Mouse (Mus musculus): ENCODE results near the gene Zcchc3.
"Not testable (repeated sequence)": the region's sequence is repeated elsewhere in the genome, so short reads cannot be mapped to it uniquely, and the experiment has no call there.

Gene Zcchc3

GRCm38 (mm10) chr2:152414591-152415165 lies at the start of gene Zcchc3:
TSS of gene Zcchc3 (minus strand) at chr2:152415027.
- peak; percentile 93 to 94 for DNase-seq

- DNase-seq: no peak
These were observed 44.4 kb upstream of the Zcchc3 start for GRCm38 (mm10) chr2:152459241-152459640.

DNA sequence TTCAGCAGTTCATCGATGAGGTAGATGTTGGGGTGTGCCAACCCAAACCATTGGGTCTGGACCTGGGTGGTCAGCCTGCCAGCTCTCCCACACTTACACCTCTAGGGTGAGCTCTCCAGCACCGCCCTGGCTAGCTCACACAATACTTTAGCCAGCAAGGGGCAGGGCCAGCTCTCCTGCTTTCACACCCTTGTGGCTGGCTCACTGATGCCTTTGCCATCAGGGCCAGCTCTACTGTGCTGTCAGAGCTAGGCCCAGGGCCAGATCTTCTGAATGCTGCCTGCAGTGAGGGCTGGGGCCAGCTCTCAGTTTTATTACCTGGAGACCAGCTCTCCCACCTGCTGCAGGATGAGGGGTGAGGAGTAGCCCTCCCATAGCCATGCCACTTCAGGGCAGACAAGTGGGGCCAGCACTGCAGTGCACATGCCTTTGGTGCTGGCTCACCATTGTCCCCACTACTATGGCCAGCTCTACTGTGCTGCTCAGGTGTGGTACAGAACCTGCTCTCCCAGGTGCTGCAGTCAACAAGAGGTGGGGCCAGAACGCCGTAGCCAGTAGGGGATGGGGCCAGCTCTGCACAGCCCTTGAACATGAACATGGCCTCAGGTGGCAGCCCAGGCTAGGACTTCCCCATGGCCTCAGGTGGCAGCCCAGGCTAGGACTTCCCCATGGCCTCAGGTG lies 37.4 kb upstream of the Zcchc3 start:
- DNase-seq: peak; percentile 66 to 76

GRCm38 (mm10) chr2:152450241-152450640 lies 35.4 kb upstream of the Zcchc3 start:
- DNase-seq: peak; percentile 91 to 92

- no peak for DNase-seq
These were observed 32.6 kb upstream of the Zcchc3 start for GRCm38 (mm10) chr2:152447461-152447860.

GRCm38 (mm10) chr2:152446642-152447041 lies 31.8 kb upstream of the Zcchc3 start:
- no peak for DNase-seq

DNA sequence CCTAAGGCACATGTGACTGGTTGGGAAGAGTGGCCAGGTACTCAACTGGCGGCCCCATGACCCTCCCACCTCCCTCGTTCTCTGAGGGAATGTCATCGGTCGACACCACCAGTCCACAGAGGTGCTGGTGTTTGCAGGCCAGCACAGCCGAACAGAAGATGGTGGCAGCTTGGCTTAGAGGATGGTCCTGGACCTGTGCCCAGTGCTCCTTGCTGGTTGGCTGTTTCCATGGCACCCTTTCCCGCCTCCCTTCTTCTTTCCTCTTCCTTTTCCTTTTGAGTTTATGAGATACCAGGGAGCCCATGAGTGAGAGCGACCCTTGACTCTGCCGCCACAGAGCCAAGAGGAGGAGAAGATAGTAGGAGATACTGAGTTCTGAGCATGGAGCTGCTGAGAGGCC lies 28.5 kb upstream of the Zcchc3 start:
- DNase-seq: peak; percentile 91

DNA sequence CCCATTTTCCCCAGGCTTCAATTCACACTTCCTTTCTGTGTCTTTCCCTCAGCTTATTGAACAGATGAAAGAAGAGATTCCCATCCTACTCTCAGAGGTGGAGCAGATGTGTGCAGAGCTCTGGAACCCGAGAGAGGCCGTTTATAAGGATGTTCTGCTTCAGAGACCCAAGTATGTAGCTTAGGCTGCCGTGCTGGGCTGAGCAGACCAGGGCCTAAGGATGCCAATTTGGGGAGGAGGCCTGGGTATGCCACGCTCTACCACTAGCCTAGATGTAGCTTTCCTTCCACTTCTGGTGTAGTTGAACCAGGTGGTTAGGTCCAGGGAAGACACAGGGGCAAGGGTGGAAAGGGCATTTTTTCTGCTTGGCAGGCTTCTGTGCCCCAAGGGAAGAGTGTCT lies 27.5 kb upstream of the Zcchc3 start:
- peak in 1 of 2 experiments; percentile 46 for DNase-seq

GRCm38 (mm10) chr2:152439833-152440232 lies 25.0 kb upstream of the Zcchc3 start:
- peak; percentile 54 to 62 for DNase-seq

DNA sequence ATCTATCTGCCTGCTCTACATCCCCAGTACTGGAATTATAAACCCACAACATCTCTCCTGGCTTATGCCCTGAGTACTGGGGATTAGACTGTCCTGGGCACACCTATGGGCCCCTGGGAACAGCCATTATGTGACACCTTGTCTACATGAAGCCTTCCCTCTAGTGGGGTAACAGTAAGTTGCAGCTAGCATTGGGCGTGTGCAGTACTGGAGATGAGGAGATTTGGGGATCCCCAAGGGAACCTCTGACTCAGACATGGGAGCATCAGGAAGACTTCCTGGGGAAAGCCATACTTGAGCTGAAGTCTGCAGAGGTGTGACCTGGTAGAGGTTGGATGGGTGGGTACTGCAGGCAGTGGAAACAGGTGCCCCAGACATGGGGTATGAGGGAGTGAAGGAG lies 24.1 kb upstream of the Zcchc3 start:
- no peak for DNase-seq

DNA sequence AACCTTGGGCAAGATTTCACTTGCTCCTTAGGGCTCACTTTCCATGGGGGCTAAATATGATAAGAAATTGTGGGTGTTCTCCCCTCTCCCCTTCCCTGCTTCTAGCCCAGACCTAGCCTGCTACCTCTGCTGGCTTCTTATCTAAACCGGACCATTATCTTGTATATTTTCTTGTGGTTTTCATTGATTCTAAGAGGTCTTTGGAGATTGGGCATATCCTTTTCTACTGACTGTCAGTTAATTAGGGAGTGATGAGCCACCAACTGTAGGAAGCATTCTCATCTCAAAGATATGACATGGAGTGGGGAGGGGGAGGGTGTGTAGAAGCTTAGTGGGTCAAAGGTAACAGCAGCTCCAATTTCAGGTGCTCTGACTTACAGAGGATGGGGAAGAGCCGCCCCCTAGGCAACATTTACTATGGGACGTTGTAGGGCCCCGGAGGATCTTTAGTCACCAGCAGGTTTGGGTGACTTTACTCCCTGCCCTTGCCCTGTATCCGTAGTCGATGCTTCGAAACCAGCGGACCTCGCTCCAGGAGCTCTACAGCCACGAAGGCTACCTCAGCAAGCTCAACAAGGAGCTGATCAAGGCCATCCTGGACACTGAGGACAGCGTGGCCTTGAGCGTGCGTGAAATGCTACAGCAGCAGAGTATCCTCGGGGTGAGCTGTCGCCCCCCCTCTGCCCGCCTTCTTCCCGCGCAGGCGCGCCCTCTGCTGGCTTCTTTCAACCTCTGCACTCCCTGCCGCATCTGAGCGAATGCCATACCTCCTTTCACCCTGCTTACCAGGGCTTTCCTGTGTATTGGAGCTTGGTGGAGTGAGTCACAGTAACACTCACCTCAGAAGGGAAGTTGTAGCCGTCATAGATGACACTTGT lies 22.4 kb upstream of the Zcchc3 start:
- peak; percentile 95 to 97 for DNase-seq

DNA sequence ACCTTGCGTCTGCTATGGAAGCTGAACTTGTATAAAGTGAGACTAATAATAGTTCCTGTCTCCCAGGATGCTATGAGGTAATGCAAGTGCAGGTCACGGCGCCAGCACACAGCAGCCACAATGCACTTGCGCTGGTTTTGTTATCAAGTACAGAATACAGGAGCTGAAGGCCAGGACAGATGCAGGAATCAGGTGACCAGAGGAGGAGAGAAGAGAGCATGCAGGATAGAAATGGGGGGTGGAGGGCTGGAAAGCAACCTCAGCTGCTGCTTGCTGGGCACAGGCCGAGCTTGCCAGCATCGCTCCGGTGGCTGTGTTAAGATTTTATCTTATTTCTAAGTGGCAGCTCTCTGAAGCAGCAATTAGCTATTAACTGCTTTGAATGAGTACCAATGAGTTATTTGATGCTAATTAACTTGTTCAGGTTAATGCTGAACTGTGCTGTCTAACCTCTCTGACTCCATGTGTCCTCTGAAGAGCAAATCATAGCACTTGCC lies 21.6 kb upstream of the Zcchc3 start:
- DNase-seq: no peak

GRCm38 (mm10) chr2:152428481-152428880 lies 13.7 kb upstream of the Zcchc3 start:
- DNase-seq: not testable (repeated sequence)

- DNase-seq: no peak
These were observed 12.7 kb upstream of the Zcchc3 start for GRCm38 (mm10) chr2:152427493-152427892.

DNA sequence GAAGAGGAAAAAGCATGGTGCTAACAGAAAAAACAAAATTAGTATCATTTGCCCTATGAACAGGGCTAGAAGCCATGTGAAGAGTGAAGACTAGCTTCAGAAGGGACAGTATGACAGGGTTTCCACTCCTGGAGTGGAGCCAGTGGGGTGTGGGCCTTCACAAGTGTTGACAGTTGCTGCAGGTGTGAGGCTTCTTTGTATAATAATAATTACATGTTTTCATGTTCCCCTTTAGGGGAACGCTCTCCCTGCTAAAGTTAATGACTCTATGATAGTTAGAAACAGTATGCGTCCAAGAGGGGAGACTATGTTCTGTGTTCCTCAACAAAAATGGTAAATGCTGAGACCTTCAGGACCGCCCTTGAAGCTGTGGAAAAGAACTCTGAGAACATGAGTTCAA lies 959 bp upstream of the Zcchc3 start:
- no peak for DNase-seq

DNA sequence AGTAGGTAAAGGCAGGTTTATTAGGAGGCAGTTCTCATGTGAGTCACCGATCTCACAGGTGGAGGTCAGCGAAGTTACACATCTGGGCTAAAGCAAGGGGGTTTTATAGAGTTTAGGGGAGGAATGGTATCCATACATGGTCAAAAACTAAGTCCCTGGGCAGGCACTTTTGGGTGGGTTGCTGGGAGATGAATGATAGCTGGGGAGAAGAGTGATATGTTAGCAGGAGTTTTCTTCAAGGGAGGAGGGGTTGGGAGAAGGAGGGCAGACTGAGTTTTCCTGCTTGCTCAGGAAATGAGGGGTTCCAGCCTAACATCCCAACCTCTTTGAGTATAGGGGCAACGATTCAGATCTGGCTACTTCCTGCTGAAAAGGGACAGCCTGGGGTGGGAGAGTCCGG lies 460 bp upstream of the Zcchc3 start, which contains the start of gene 6820408C15Rik:
Gene 6820408C15Rik, plus strand, starts transcription at position 301 of the 400 bp plus-strand sequence.
- no peak for DNase-seq

- peak; percentile 67 to 77 for DNase-seq
These were observed 852 bp downstream of the Zcchc3 start for GRCm38 (mm10) chr2:152413765-152414584.

- DNase-seq: peak; percentile 58 to 59
These were observed 1.6 kb downstream of the Zcchc3 start for GRCm38 (mm10) chr2:152413158-152413764.

DNA sequence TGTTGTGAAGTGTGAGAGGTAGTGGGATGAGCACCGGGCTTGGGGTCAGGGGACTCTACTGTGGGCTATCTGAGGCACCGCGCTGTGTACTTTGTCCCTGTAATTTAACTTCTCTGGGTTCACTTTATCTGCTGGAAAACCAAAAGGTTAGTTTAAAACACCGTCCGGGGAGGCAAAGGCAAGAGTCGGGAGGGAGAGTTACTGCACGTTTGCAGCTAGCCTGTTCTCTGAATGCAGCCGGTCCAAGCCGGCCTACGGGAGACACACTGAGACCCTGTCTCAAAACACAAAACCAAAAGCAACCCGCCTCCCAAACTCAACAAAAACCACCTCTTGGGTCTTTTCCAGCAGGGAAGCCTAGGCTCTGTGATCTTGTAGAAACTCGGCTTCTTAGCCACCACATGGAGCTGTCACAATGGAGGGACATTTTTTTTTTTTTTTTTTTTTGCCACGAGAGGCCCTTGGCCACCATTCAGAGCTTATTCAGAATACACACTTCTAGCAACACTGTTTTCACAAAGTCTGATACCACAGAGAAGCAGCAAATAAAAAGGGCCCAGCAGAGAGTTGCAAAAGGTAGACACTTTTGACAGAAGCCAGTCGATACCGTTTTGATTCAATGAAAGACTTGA lies 2.2 kb downstream of the Zcchc3 start:
- no peak for DNase-seq

DNA sequence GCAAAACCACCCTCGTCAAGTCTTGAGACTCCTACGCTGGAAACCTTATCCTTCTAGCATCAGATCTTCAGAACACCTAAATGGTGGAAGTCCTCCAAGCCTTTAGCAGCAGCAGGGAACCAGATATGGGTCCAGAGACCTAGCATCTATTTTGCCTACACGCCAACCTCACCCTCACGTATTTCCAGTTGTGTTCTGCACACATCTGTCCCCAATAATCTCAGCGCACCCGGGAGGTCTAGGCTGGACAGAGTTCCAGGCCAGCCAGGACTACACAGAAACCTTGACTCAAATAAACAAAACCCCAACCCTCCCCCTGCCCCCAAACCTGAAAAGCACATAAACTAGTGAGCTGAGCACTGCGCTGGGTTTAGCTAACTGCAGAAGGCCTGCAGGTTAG lies 3.4 kb downstream of the Zcchc3 start:
- no peak for DNase-seq

DNA sequence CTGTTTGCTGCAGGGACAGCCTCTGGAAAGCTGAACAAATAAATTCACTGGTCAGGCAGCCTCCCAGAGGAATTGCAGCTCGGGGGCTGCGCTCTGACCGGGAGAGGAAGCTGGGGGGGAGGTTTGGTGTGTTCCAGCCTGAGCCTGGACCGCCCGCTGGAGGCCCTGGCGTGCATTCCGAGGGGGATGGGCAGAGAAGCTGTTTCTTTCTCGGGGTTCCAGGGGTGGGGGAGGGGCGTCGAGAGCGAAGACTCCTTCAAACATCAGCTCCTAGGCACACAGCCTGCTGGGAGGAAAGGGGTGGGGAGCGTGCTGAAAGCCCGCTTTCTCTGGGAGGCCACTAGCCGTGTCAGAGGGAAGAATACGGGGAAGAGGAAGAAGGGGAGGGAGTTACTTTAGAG lies 3.9 kb downstream of the Zcchc3 start:
- DNase-seq: peak; percentile 92 to 93

DNA sequence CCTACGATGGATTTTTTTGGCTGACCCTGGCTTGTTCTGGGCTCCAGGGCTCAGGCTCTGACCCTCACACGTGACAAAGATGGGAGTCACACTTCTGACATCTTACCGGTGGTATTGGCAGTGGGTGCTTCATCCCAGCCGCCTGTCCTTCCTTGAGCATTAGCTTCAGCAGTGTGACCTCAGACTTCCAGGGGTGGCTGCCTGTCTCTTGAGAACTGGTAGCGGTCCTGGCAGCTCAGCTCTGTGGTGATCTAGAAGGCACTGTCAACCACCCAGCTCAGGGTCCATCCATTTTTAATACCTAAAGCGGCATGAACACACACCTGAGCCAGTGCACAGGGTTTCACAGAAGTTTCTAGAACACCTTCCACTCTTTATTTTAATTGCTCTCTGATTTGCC lies 5.0 kb downstream of the Zcchc3 start:
- no peak for DNase-seq
